Mouse (Mus musculus) cerebellum, postnatal 25 days (tissue): ENCODE measurements at regions not wholly inside any gene's neighbourhood (a gene's known extent, or its start where the extent isn't known, plus 50 kb on each side); places are given as distances from the start of the nearest gene placed in this dataset.

Experiments
- DNase-seq, 2 experiments: peaks; one replicate each; pipeline ENCODE4 v3.0.0; 2021; ENCODE audit warnings: mixed read lengths in 2 of 2

DNA sequence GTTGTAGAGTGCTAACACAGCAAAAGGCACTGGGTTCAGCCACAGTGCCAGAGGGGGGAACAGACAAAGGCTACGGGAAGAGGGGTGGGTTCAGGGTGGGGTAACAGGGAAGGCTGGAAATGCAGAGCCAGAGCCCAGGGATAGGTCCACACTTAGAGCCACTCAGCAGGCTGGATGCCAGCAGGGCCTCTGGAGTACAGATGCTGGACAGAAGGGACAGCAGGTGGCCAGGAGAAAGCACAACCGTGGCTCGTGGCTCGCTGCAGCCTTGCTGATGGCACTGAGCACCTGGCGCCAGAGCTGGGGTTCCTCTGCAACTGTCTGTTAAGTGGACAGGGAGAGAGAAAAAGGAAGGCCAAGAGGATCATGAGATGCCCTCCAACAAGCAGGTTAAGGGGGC, 174.2 kb downstream of the Mroh4 start:
- no peak for DNase-seq

DNA sequence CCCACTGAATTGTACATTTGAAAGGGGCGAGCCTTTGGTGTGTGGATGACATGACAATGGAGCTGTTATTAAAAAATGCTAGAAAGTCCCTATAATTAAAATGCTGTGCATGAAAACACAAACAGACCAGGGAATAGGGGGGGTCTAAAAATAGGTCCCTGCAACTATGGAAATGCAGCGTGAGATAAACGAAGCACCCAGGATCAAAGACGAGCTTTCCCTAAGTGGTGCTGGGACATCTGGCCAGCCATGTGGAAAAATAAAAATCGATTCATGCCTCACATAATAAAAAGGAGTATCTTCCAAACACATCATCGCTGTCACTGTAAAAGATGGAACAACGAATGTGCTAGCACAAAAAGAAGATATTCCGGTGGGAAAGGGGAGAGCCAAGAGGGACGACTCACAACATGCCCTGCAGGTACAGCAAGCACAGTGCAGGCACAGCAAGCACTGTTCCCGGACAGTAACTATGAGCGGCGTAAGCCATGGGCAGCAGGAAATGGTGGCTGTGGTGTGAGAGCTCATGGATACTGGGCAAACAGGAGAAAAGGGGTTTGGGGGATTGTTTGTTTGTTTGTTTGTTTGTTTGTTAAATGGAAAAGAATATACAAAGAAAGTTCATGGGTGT, 176.7 kb downstream of the Mroh4 start:
- DNase-seq = no peak

DNA sequence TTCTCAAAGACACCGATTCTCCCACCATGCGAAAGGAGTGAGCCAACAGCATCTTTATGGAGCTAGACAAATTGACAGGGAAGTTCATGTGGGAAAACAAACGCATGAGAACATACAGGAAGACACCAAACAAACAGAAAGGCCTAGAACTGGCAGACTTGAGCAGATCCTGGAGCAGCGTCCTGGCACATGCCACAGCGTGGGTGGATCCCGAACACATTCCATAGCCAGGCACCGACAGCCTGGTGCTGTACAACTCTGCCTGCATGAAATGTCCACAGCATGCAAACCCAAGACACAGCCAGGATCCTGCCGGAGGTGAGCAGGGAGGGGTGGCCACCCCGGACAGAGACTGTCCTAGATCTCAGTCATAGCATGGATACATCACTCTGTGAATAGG, 177.2 kb downstream of the Mroh4 start:
- peak; percentile 62 to 70 for DNase-seq

DNA sequence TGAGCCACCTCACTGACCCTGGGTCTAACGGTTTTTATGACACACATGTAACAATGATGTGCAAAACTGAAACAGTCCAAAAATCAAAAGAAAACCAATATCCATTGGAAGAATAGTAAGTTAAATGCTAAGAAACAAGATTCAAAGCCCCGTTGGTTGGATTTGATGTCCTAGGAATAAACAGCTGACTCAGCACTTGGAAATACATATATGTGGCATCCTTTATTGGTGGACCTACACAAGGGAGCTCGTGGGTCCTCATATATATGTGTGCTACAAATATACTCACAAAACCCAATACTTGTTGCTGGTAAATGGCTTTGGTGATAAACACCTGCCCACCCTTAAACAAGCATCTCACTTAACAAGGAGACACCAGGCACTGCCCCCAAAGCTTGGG, 178.2 kb downstream of the Mroh4 start:
- no peak for DNase-seq

DNA sequence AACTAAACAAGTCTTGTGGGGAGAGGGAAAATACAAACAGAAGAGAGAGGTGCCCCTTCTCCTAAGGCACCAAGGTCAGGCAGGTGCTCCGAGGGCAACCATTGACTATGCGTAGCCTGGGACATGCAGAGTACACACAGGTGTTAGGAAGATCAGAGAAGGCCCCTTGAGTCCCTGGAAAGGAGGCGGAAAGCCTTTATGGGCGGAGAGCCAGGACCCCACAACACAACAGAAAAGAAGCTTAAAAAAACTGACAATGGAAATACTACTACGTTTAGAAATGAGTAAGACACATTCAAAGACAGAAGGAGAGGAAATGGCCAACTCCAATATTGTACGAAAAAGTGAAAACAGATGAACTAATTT, 179.5 kb downstream of the Mroh4 start:
- DNase-seq = no peak

DNA sequence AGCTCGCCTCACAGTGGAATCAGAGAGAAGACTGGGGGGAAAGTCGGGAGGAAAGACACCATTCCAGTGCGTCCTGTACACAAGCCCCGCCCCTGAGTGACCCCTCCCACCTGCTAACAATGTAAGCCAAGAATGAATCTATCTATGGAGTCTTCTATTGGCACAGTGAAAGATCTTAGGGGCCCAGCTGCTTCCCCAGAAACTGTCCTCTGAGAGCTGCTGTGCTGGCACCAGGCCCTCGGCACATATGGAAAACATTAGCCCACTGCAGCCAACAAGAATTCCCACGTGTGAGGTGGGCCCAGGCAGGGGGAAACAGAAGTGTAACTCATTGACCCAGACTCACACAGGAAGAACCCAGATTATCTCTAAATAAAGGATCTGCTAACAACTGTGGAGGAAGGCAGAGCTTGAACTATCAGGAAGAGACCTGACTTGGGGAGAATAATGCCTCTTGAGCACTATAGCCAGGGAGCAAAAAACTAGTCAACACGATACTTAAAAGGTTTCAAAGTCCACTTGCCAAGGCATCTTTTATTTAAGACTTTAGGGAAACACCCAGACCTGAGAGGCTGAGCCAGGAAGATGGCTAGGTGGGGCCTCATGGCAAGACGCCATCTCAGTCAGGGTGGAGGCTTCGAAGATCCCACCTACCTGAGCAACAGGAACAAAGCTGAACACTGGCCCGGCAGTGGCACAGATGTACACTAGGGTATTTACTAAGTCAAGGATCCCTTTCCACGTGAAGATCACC, 180.1 kb downstream of the Mroh4 start:
- no peak for DNase-seq

DNA sequence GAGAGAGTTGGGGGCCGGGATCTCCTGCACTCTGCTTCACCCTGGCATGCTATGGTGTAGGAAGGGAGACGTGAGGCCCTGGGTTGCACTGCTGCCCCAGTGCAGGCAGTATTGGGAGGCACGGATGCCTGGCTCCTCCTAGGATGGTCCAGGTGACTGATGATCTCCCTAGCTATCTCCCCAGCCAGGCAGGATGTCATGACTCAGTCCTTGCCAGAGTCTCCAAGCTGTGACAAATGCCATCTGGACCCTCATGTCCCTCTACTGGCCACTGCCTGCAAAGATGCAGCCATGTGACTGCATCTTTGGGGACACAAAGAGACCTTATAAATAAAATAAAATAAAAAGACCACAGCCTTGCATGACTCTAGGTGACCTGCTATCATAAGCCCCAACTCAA, 181.6 kb downstream of the Mroh4 start:
- peak; percentile 71 to 77 for DNase-seq

DNA sequence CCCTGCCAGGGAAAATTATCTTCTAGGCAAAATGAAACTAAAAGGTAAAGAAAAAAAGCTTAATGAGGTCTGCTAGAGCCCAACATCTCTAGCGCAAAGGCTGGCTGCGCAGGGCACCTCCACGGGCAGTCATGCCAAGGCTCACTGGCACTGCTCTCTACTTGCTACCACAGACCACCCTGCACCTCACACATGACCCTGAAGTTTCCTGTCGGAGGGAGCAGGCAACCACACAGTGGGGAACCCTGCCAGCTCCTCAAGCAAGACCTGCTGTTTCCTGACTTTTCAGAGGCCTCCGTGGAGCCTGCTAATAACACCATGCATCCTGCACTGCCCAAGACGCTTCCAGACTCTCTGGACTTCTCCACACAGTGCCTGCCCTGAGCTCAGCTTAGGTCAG, 182.3 kb downstream of the Mroh4 start:
- peak; percentile 29 to 30 for DNase-seq

DNA sequence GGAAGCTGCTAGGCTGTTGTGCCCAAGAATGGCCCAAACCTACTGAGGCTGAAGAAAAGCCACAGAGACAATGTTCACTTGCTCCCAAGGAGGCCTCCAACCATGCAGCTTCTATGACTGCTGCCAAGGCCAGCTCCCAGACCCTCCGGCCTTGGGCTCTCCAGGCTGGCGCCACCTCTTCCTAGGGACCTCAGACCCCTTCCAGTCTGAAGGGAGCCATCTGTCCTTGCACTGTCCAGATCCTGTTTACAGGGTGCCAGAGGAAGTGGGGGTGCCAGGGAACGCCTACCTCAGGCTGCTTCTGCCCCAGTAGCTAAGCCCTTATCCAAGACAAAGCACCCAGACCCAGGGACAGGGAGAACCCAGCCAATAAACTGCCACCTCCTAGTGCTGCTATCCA, 183.7 kb downstream of the Mroh4 start:
- DNase-seq = peak; percentile 48 to 50

DNA sequence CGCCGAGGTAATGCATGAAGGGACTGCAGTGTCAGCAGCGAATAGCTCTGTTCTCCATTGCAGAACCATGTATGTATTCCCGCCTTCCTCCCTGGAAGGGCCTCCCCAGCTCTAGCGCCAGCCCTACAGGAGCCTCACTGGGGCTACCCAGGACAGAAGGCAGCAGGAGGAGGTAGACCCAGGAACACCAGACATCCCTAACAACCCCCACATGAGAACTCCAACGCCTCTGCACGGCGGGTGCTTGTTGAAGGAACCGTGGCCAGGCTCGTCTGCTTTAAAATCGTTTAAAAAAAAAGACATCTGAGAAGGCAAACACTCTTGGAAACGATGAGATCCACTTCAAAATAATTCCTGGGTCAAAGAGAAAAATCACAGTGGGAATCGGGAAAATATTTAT, 194.3 kb downstream of the Mroh4 start:
- no peak for DNase-seq

DNA sequence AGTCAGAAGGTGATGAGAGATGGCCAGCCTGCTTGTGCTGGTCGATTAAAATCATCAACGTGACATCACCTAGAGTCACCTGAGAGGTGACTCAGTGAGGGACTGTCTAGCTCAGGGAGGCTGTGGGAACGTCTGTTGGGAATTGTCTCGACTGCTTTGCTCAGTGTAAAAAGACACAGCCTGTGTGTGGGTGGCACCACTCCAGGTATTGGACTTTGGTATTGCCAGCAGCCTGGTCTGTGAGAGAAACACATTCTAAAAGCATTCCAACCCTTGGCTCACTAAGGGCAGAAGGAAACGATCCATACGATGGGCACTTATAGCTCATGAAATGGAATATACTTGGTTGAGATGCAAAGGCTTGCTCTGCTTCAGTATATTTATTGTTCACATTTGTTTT, 209.2 kb downstream of the Mroh4 start:
- DNase-seq = peak; percentile 25 to 53

DNA sequence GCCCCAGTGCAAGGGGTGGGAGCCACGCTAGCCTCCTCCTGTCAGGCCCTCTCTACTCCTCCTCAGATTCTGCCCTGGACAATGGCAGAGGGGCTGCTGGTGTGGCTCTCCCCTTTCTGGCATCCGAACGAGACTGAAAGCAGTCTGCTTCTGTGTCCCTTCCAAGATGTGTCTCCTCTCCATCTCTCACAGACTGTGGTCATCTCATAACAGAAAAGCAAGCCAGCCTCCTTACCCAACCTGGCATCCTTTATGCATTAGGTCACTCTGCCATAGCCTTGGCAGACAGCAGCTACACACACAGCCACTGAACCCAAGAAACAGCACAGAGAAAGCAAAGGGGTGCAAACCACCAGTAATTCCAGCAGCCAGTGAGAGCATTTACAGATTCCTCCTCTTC, 213.2 kb downstream of the Mroh4 start:
- peak in 1 of 2 experiments; percentile 26 for DNase-seq

DNA sequence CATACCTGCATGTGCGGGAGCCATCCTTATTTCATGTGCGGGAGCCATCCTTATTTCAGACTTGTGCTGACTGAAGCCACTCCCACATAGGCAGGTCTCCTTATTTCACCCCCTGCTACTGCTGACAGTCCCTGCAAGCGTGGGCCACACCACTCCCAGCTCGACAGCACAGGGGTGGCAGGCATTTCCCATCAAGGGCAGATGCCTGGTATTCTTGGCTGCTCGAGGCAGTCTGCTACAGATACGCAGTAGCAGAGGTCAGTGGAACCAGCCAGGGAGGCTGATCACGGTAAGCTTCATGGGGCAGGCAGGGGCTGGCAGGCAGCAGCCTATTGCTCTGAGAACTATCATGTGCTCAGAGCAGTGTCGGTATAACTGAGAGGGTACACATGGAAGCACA, 215.6 kb downstream of the Mroh4 start:
- DNase-seq = no peak

DNA sequence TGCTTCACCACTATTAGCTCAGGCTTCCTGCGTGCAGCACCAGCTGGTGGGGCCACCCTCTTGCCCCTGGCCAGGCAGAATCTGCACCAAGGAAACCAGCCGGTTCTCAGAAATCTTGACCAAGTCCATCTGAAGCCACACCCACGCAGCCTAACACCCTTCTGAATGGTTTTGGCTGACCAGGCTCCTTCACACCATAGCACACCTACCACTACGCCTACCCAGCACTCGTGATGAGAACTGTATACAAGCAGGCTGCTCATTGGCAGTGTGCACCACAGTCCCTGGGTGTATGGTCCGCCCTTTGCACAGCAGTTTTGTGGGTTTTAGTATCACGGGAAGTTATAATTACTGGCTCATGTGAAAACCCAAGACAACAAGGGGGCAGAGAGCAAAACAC, 217.5 kb downstream of the Mroh4 start:
- no peak for DNase-seq

DNA sequence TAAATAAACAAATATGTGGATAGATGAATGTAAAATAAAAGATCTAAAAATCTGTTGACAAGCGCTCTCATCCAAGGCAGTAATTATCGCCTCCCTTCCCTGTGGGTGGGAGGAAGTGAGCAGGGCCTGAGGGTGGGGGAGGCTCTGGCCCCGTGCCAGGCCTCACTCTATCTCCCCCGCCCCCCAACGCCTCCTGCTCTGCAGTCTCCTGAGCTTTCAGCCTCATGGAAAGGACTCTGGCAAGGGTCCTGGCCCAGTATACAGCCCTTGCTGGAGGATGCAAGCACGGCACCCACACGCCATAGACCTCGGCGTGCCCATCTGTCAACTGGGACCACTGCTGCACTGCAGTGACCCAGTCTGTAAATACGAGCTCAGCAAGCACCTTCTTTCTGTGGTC, 222.9 kb downstream of the Mroh4 start:
- no peak for DNase-seq

DNA sequence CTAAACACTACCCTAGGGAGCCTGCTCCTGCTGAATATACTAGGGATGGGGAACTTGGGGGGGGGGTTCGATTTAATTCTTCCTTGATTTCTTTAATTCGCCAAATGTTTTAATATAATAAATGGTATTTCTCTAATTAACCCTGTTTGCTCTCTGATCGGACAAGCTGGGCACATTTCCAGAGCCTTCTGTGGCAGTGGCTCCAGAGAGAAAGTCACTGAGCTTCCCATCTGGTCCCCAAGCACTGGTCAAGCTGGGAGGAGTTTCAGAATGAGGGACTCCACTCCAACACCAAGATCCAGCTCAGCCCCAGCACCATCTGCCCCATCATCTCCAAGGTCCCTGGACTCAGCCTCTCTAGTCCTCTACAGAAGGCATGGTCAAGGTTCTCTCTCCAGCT, 223.9 kb downstream of the Mroh4 start:
- peak in 1 of 2 experiments; percentile 27 for DNase-seq

DNA sequence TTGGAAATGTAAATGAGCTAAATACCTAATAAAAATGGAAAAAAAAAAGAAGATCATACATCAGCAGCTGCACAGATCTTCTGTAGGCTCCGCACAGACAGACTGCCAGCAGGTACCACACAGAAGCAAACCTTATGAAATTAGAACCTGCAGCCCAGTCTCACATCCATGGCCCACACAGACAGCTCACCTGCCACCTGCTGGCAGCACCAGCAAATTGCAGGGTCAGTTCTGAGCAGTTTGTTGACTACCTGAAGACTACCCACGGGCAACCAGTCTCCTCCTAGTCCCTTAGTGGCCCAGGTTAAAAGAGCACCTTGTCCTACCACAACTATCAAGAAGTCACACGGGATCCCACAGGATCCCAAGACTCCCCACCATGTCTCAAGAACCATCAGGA, 225.1 kb downstream of the Mroh4 start:
- DNase-seq = peak; percentile 25 to 42

DNA sequence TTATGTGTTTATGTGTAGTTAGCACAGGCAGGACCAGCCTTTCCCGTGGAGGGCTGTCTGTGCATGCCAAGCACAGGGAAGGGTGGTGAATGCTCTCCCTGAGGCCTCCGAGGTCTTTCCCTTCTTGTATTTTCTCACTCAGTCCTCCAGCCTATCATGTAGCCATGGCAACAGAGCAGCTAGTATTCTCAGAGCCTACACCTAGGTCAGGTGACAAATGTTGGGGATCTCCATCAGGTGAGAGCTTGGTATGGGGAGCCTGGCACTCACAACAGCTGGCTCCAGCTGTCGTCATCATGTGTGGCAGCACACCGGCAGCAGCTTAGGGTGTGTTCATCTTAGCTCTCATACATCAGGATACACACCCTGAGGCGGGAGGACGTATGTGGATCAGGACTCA, 231.3 kb downstream of the Mroh4 start:
- no peak for DNase-seq

DNA sequence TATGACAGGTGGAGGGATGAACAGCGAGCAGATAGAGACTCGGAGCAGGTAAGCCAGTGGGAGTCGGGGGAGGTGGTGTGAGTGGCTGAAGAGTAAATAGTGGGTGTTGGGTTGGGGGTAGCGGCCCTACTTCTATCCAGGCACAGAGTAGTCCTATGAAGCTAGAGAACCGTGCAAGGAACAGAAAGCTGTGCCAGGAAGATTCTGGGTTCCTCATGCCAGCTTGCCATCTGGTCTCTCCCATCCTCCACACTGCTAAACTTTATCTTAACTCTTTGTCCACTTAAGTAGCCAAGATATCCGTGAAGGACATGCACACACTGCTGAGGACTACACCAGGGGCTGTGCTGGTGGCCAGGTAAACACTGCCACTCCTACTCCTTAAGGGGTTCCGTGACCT, 234.9 kb downstream of the Mroh4 start:
- DNase-seq = no peak

DNA sequence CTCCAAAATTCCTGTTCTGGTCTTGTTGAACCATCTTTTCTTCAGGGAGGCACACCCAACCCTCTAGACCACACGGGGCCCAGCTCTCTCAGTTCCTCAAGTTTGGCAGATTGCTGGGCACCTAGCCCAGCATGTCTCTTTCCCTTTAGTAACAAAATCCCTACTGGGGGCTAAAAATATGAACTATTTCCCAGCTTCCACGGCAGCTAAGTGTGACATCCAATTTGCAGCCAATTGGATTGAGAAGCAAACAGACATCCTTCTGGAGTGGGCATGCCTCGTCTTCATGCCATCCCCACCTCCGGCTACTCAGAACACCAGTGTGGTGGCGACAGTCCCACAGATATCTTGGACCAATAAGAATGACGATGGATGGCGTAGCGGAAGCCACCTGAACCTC, 240.1 kb downstream of the Mroh4 start:
- DNase-seq = no peak

DNA sequence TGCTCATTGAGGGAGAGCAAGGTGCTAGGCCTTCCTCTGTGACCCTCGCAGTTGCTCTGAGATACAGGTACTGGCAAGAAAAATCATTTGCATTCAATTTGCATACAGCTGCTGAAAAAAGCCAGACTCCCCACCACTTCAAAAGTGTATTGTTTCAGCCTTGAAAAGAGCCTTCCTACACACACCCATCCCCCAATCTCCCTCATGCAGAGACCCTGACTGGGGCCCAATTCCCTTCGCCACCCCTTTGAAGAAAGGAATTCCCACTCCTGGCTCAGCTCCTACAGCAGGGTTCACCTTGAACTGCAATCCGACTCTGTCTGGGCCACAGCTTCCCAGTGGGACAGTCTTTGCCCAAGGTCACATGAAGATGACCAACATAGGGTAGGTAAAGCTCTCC, 248.6 kb downstream of the Mroh4 start:
- DNase-seq = no peak

DNA sequence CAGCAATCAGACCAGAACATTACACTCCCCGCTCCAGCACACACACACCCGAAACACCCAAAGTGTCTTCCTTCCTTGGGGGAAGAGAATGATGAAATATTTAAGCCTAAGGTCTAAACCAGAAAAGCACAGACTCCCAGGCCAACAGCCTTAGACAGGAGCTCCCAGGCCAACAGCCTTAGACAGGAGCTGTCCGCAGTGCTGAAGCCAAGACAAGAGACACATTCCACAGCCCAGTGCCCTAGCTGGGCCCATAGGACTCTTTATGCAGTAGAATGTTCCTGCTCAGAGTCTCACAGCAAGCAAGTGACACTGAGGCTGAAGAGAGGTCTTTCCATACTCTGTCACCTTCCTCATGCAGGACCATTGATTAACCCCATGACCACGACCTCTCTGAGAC, 253.6 kb downstream of the Mroh4 start:
- no peak for DNase-seq

DNA sequence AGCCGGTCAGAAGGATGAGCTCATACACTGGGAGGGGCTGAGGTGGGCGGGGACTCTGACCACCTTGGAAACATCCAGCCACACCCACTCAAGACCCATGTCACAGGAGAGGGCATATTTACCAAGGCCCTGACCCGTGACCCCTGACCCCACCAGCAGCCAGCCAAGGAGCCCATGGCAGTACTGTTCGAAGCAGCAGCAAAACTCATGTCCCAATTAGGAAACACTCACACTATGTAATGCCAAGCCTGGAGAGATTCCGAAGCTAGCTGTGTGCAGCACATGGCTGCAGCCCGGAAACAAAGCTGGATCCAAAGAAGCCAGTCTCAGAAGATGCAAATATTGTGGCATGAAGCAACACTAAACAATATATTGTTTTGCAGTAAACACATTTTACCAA, 256.8 kb downstream of the Mroh4 start:
- no peak for DNase-seq

DNA sequence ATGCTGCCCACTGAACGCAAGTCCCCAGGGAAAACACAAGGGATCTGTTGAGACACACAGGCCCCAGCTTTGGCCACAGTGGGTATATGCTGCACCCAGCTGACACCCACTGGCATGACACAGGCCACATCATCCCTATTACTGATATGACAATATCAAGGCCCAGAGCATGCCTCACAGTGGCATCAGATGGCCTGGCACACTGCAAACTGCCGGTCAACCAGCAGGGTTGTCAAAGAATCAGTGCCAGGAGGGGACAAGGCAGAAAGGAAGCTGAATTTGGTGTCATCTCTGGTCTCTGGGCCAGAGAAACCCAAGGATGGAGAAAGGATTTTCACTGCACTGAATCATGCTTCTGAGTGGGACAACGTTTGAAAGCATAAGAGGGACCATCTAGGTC, 266.7 kb downstream of the Mroh4 start:
- no peak for DNase-seq

DNA sequence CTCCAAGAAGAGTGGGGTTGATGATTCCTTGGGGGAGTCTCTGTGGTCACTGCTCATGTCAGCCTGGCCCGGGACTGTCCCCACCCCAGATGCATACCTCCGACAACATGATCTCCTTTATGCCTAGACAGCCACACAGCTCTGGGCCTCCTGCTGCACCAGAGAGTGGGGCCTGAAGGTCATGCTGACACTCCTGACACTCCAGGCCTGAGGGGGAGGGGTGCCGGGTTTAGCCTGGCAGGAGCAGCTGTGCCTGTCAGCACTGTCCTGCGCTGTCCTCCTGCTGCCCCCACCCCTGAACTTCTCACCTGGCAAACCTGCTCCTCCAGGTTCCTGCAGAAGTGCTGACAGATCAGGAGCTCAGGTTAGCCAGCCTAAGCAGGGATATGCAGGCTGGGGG, 288.2 kb downstream of the Mroh4 start:
- no peak for DNase-seq
